Mouse (Mus musculus) forebrain, embryonic 15.5 days (tissue): ENCODE data around the gene Hbb-bh2. TPM values are rescaled to one million over a fixed set of nuclear protein-coding genes. Genes with fewer than 3 reads are reported as not detected.

Source experiments
- ATAC-seq: fragments of 200-750 bp; cut with Nextera tagmentation; replicated peaks from 2 replicates; pipeline ENCODE4 v1.8.0; 2017; ENCODE audit warnings: mild to moderate bottlenecking, moderate TSS enrichment, moderate library complexity
- H3K27ac ChIP-seq: fragments of 300-500 bp; sonication (generic); replicated peaks from 2 replicates; pipeline ENCODE4 v1.5.1; 2015; ENCODE audit warnings: mild to moderate bottlenecking, inconsistent platforms
- H3K27me3 ChIP-seq: fragments of 300-500 bp; sonication (generic); 2 replicates; pipeline ENCODE4 v1.6.1; 2015; ENCODE audit warnings: inconsistent platforms
- H3K36me3 ChIP-seq: fragments of 300-500 bp; sonication (generic); 2 replicates; pipeline ENCODE4 v1.6.1; 2015; ENCODE audit warnings: mild to moderate bottlenecking, inconsistent platforms
- H3K4me1 ChIP-seq: fragments of 300-500 bp; sonication (generic); 2 replicates; pipeline ENCODE4 v1.6.1; 2015; ENCODE audit warnings: inconsistent platforms
- H3K4me2 ChIP-seq: fragments of 300-500 bp; sonication (generic); replicated peaks from 2 replicates; pipeline ENCODE4 v1.6.1; 2015; ENCODE audit warnings: mild to moderate bottlenecking, inconsistent platforms
- H3K4me3 ChIP-seq: fragments of 300-500 bp; sonication (generic); 2 replicates; pipeline ENCODE4 v1.5.1; 2015; ENCODE audit warnings: mild to moderate bottlenecking, inconsistent platforms
- H3K9ac ChIP-seq: fragments of 300-500 bp; sonication (generic); replicated peaks from 2 replicates; pipeline ENCODE4 v1.6.1; 2015; ENCODE audit warnings: mild to moderate bottlenecking, inconsistent platforms
- H3K9me3 ChIP-seq: fragments of 300-500 bp; sonication (generic); 2 replicates; pipeline ENCODE4 v1.6.1; 2016; ENCODE audit warnings: inconsistent platforms
- WGBS: fragments of 180-500 bp; shearing (Covaris S2); methylation state at CpG from one replicate; pipeline ENCODE4 v1.1.7; 2015; ENCODE audit warnings: mixed read lengths; 5-methylcytosine and 5-hydroxymethylcytosine counted together
- polyA plus RNA-seq: library from polyadenylated mRNA; unstranded; fragments of >200 nt; fragmentation: Nextera tagmentation; extraction: Ambion mirVana; gene quantifications from 2 replicates; pipeline ENCODE4 v1.2.1, GENCODE M21; 2015

The Hbb-bh2 gene
- not detected in 2 replicates for polyA plus RNA-seq

- Histone ChIP-seq H3K4me2 (no peak within 1 kb of the TSS), H3K4me3 (no peak within 1 kb of the TSS), H3K36me3 (no peaks in the 10 kb centered on the region), H3K4me1 (no peaks in the 10 kb centered on the region), H3K9ac (no peak within 1 kb of the TSS), H3K27me3 (no peaks in the 10 kb centered on the region), H3K9me3 (no peaks in the 10 kb centered on the region), H3K27ac (no peak within 1 kb of the TSS)
- whole genome bisulfite sequencing: 88% methylated on average over 3 of the region's 3 CpGs
- ATAC-seq: no peak
Measured at GRCm38 (mm10) chr7:103840268-103840667, at the start of gene Hbb-bh2. Gene Hbb-bh2, minus strand, starts transcription at chr7:103840520.

- no peak within 1 kb of the TSS for H3K4me3 ChIP-seq
- H3K9ac ChIP-seq: no peak within 1 kb of the TSS
- ATAC-seq: no peak
- no peaks in the 10 kb centered on the region for H3K4me1 ChIP-seq
- H3K4me2 ChIP-seq: no peak within 1 kb of the TSS
- no peaks in the 10 kb centered on the region for H3K36me3 ChIP-seq
- H3K9me3 ChIP-seq: no peaks in the 10 kb centered on the region
- no peak within 1 kb of the TSS for H3K27ac ChIP-seq
- H3K27me3 ChIP-seq: no peaks in the 10 kb centered on the region
Measured at GRCm38 (mm10) chr7:103886152-103886551, 45.8 kb upstream of the Hbb-bh2 start, which contains the start of gene Olfr66. Gene Olfr66, minus strand, starts transcription at chr7:103886252.

GRCm38 (mm10) chr7:103877093-103877492, 36.8 kb upstream of the Hbb-bh2 start:
- H3K9ac ChIP-seq: no peak overlapping the region
- no peak overlapping the region for H3K4me3 ChIP-seq
- no peaks in the 10 kb centered on the region for H3K4me1 ChIP-seq
- ATAC-seq: no peak
- 78% methylated on average over 2 of the region's 2 CpGs for WGBS
- H3K27ac ChIP-seq: no peak overlapping the region
- H3K9me3 ChIP-seq: no peaks in the 10 kb centered on the region
- H3K4me2 ChIP-seq: no peak overlapping the region
- no peaks in the 10 kb centered on the region for H3K36me3 ChIP-seq
- H3K27me3 ChIP-seq: no peaks in the 10 kb centered on the region

- H3K27me3 ChIP-seq: no peaks in the 10 kb centered on the region
- 50% methylated on average over 5 of the region's 5 CpGs for WGBS
- H3K4me1 ChIP-seq: no peaks in the 10 kb centered on the region
- no peak overlapping the region for H3K4me2 ChIP-seq
- H3K9ac ChIP-seq: no peak overlapping the region
- H3K4me3 ChIP-seq: no peak overlapping the region
- no peaks in the 10 kb centered on the region for H3K36me3 ChIP-seq
- H3K27ac ChIP-seq: no peak overlapping the region
- ATAC-seq: no peak
- H3K9me3 ChIP-seq: no peaks in the 10 kb centered on the region
Measured at GRCm38 (mm10) chr7:103874451-103874850, 34.1 kb upstream of the Hbb-bh2 start.

- no peaks in the 10 kb centered on the region for H3K27me3 ChIP-seq
- no peak for ATAC-seq
- no peak overlapping the region for H3K4me2 ChIP-seq
- no peak overlapping the region for H3K9ac ChIP-seq
- no peak overlapping the region for H3K27ac ChIP-seq
- WGBS: 9% methylated on average over 1 of the region's 1 CpGs
- no peaks in the 10 kb centered on the region for H3K4me1 ChIP-seq
- no peaks in the 10 kb centered on the region for H3K9me3 ChIP-seq
- no peak overlapping the region for H3K4me3 ChIP-seq
- no peaks in the 10 kb centered on the region for H3K36me3 ChIP-seq
Measured at GRCm38 (mm10) chr7:103873064-103873463, 32.7 kb upstream of the Hbb-bh2 start.

GRCm38 (mm10) chr7:103870667-103871066, 30.3 kb upstream of the Hbb-bh2 start:
- H3K27me3 ChIP-seq: no peaks in the 10 kb centered on the region
- H3K27ac ChIP-seq: no peak overlapping the region
- no peak for ATAC-seq

GRCm38 (mm10) chr7:103865716-103866115, 25.4 kb upstream of the Hbb-bh2 start:
- no peaks in the 10 kb centered on the region for H3K4me1 ChIP-seq
- no peak overlapping the region for H3K9ac ChIP-seq
- H3K27ac ChIP-seq: no peak overlapping the region
- no peak overlapping the region for H3K4me2 ChIP-seq
- H3K9me3 ChIP-seq: no peaks in the 10 kb centered on the region
- no peak for ATAC-seq
- no peak overlapping the region for H3K4me3 ChIP-seq
- no peaks in the 10 kb centered on the region for H3K27me3 ChIP-seq
- H3K36me3 ChIP-seq: no peaks in the 10 kb centered on the region

More at GRCm38 (mm10) chr7:103870667-103871066, 30.3 kb upstream of the Hbb-bh2 start:
- Histone ChIP-seq H3K36me3 (no peaks in the 10 kb centered on the region), H3K9ac (no peak overlapping the region), H3K9me3 (no peaks in the 10 kb centered on the region), H3K4me3 (no peak overlapping the region), H3K4me1 (no peaks in the 10 kb centered on the region), H3K4me2 (no peak overlapping the region)

GRCm38 (mm10) chr7:103861531-103861930, 21.2 kb upstream of the Hbb-bh2 start:
- no peak overlapping the region for H3K9ac ChIP-seq
- ATAC-seq: no peak
- no peaks in the 10 kb centered on the region for H3K36me3 ChIP-seq
- no peak overlapping the region for H3K27ac ChIP-seq
- 82% methylated on average over 3 of the region's 3 CpGs for WGBS
- H3K9me3 ChIP-seq: no peaks in the 10 kb centered on the region
- H3K27me3 ChIP-seq: no peaks in the 10 kb centered on the region
- no peak overlapping the region for H3K4me3 ChIP-seq
- no peak overlapping the region for H3K4me2 ChIP-seq
- H3K4me1 ChIP-seq: no peaks in the 10 kb centered on the region

GRCm38 (mm10) chr7:103860855-103861254, 20.5 kb upstream of the Hbb-bh2 start:
- Histone ChIP-seq H3K9ac (no peak overlapping the region), H3K4me3 (no peak overlapping the region), H3K36me3 (no peaks in the 10 kb centered on the region), H3K9me3 (no peaks in the 10 kb centered on the region), H3K27me3 (no peaks in the 10 kb centered on the region), H3K4me2 (no peak overlapping the region), H3K4me1 (no peaks in the 10 kb centered on the region), H3K27ac (no peak overlapping the region)
- 53% methylated on average over 1 of the region's 1 CpGs for WGBS
- ATAC-seq: no peak

- Histone ChIP-seq H3K36me3 (no peaks in the 10 kb centered on the region), H3K27me3 (no peaks in the 10 kb centered on the region), H3K9me3 (no peaks in the 10 kb centered on the region), H3K27ac (no peak overlapping the region), H3K9ac (no peak overlapping the region), H3K4me1 (no peaks in the 10 kb centered on the region), H3K4me3 (no peak overlapping the region), H3K4me2 (no peak overlapping the region)
- WGBS: 71% methylated on average over 2 of the region's 2 CpGs
- no peak for ATAC-seq
Measured at GRCm38 (mm10) chr7:103859076-103859475, 18.8 kb upstream of the Hbb-bh2 start.

- Histone ChIP-seq H3K9me3 (no peaks in the 10 kb centered on the region), H3K27ac (no peak overlapping the region), H3K4me1 (no peaks in the 10 kb centered on the region), H3K27me3 (no peaks in the 10 kb centered on the region), H3K4me2 (no peak overlapping the region), H3K36me3 (no peaks in the 10 kb centered on the region), H3K4me3 (no peak overlapping the region), H3K9ac (no peak overlapping the region)
- ATAC-seq: no peak
- 71% methylated on average over 1 of the region's 1 CpGs for WGBS
Measured at GRCm38 (mm10) chr7:103854669-103855068, 14.3 kb upstream of the Hbb-bh2 start.

GRCm38 (mm10) chr7:103853090-103853489, 12.8 kb upstream of the Hbb-bh2 start, which contains the start of gene Hbb-y:
Gene Hbb-y, minus strand, starts transcription at chr7:103853216.
- no peak for ATAC-seq
- Histone ChIP-seq H3K4me3 (no peak within 1 kb of the TSS), H3K4me2 (no peak within 1 kb of the TSS), H3K36me3 (no peaks in the 10 kb centered on the region), H3K27ac (no peak within 1 kb of the TSS), H3K27me3 (no peaks in the 10 kb centered on the region), H3K9me3 (no peaks in the 10 kb centered on the region), H3K9ac (no peak within 1 kb of the TSS), H3K4me1 (no peaks in the 10 kb centered on the region)
- 57% methylated on average over 2 of the region's 2 CpGs for WGBS

GRCm38 (mm10) chr7:103844525-103845325, 4.4 kb upstream of the Hbb-bh2 start:
- H3K4me1 ChIP-seq: no peaks in the 10 kb centered on the region
- H3K36me3 ChIP-seq: no peaks in the 10 kb centered on the region
- no peak overlapping the region for H3K4me2 ChIP-seq
- H3K9me3 ChIP-seq: no peaks in the 10 kb centered on the region
- H3K27me3 ChIP-seq: no peaks in the 10 kb centered on the region
- no peak overlapping the region for H3K9ac ChIP-seq
- no peak overlapping the region for H3K27ac ChIP-seq
- no peak overlapping the region for H3K4me3 ChIP-seq
- no peak for ATAC-seq
- 49% methylated on average over 2 of the region's 2 CpGs for WGBS
